Mouse (Mus musculus): ENCODE measurements around the gene Pate1. TPM values are rescaled to one million over a fixed set of nuclear protein-coding genes. Genes with fewer than 3 reads are reported as not detected.

Gene Pate1
- not detected for total RNA-seq (2021)
- long read RNA-seq, experiment 1: 0 reads
- long read RNA-seq, experiment 2: 0 reads

DNA sequence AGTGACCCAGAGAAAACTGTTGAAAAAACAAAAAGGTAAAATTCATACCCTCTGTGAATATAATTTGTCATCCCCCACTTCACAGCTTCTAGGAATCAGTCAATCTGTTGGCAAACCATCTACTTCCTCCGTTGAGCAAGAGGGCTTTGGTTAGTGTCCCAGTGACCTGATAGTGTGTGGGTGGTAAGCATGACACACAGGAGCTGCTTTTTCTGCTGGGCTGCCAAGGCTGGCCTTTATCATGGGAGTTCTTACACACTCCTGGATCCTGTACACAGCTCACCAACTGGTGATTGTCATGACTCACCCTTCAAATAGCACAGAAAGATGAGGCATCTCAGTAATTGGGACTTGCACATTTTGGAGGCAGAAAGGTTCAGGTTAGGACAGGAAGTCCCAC, at the start of gene Pate1:
Pate1 (minus strand) TSS at position 378 of the 400 bp plus-strand sequence.
- no peak for DNase-seq

DNA sequence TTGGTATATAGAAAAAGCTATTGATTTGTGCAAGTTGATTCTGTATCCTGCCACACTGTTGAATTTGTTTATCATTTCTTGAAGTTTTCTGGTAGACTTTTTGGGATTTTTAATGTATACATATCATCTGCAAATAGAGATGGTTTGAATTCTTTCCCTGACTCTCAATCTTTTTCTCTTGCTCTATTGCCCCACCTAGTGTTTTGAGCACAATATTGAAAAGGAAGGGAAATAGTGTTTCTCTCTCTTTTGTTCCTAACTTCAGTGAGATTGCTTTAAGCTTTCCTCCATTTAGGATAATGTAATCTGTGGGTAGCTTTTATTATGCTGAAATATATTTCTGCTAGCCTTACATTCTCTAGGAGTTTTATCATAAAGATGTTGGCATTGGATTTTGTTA, 20.1 kb upstream of the Pate1 start:
- no peak for DNase-seq

DNA sequence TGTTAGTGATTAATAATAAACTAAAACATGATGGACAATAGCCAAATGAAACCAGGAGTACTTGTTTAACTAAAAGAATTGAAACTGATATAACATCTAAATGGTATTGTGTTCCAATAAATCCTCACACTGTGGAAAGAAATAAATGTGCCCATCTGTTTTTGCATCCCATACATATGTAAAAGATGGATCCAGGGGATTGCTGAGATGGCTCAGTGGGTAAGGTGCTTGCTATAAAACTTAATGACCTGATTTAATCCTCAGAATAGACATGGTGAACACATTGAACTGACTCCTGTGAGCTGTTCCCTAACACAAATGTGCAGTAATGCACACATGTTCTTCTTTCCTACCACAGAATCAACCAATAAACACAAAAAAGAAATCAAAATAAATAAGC, 4.7 kb upstream of the Pate1 start:
- no peak for DNase-seq

DNA sequence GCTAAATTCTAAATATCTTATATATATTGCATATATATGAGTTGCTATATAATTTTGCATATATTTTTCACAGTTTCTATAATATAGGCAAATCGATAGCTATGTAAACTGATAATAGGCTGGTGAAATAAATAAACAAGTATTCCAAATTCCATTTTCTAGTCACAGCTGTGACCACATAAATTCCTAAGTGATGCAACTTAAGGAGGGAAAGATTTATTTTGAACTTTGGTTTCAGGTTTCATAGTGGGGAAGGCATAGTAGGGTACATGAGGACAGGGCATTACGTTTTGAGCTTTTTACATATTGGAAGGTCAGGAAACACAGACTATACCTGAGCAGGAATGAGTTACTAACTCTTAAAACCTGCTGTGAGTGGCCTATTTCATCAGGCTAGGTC, 13.6 kb downstream of the Pate1 start:
- DNase-seq: no peak

DNA sequence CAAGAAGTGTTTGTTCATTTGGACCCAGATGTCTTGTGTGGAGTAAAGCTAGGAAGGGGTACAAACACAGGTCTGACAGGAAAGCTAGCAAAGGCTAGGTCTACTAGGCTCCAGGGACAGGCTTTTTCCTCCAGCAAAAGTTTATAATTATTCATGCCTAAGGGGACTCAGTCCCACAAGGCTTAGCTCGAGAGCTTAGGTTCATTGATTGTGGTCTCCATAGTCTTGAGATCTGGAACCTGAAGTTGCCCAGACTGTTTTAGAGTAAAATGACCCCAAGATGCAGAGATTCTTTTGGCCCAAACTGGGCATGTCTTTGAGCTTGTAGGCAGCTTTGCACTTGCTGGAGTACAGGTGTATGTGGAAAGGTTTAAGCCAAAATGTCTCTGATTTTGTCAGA, 39.1 kb downstream of the Pate1 start, which contains the start of gene Pate3:
Pate3 (minus strand) TSS at position 101 of the 400 bp plus-strand sequence.
- DNase-seq: no peak

Other genes with a start within 250 kb of the Pate1 start
- gene Gm1113, start 169.1 kb downstream of the Pate1 start, total RNA-seq (2021): not detected
- under 1 TPM; 0.56 to 0.79 TPM for gene Ddx25, start 128.9 kb downstream of the Pate1 start, total RNA-seq (2021)
- gene Pus3, start 128.8 kb downstream of the Pate1 start, total RNA-seq (2021): 10 to 100 TPM; 10.6 to 13.3 TPM
- under 1 TPM; 0.16 to 0.60 TPM for gene Pate2, start 117.1 kb downstream of the Pate1 start, total RNA-seq (2021)
- gene Hyls1, start 117.0 kb downstream of the Pate1 start, total RNA-seq (2021): 1 to 10 TPM; 3.3 to 4.2 TPM
- not detected for gene Pate4, start 75.4 kb downstream of the Pate1 start, total RNA-seq (2021)
- gene Pate3, start 39.2 kb downstream of the Pate1 start, total RNA-seq (2021): not detected
- not detected for gene Gm17677, start 53.7 kb upstream of the Pate1 start, total RNA-seq (2021)
- gene Gm17727, start 90.7 kb upstream of the Pate1 start, total RNA-seq (2021): not detected
- not detected for gene Gm27235, start 102.7 kb upstream of the Pate1 start, total RNA-seq (2021)
- gene D730048I06Rik, start 102.7 kb upstream of the Pate1 start, total RNA-seq (2021): not detected
- gene 9230110F15Rik, start 156.8 kb upstream of the Pate1 start, total RNA-seq (2021): not detected
- not detected for gene 9230113P08Rik, start 221.0 kb upstream of the Pate1 start, total RNA-seq (2021)